In genomic region chr3:132949380-132949790, GRCm38 (mm10) we compare ENCODE assay signal across 8 mouse cellular contexts. TPM values are rescaled to one million over a fixed set of nuclear protein-coding genes. Genes with fewer than 3 reads are reported as not detected.
DNase-seq lines count a peak whose midpoint lies in the region; ATAC-seq and TF ChIP-seq lines count a peak whose summit lies in the region.

No protein-coding gene starts in this region.

- peak overlapping the region; percentile 79 for H3K4me3 ChIP-seq in gastrocnemius, adult 2 months
- H3K4me3 ChIP-seq in embryonic facial prominence, embryonic 15.5 days (replicated peaks), result peak overlapping the region; percentile 70
- H3K4me3 ChIP-seq in hindbrain, embryonic 16.5 days (ENCODE audit: low read length), result peak overlapping the region; percentile 73
- H3K4me3 ChIP-seq in liver, embryonic 12.5 days, result peak overlapping the region; percentile 60

- H3K4me1 ChIP-seq in embryonic facial prominence, embryonic 15.5 days, result peaks cover 18% of the 10 kb centered on the region; the same call in 1 of the 2 replicates
- H3K4me1 ChIP-seq in hindbrain, embryonic 16.5 days (ENCODE audit: control insufficient read depth, insufficient read depth, low read depth, low read length), result peaks cover 11% of the 10 kb centered on the region
- H3K4me1 ChIP-seq in liver, embryonic 12.5 days, result peaks cover 10% of the 10 kb centered on the region

- no peaks in the 10 kb centered on the region for H3K36me3 ChIP-seq in embryonic facial prominence, embryonic 15.5 days
- H3K36me3 ChIP-seq in hindbrain, embryonic 16.5 days (ENCODE audit: control insufficient read depth, insufficient read depth, low read length), result no peaks in the 10 kb centered on the region
- no peaks in the 10 kb centered on the region for H3K36me3 ChIP-seq in liver, embryonic 12.5 days

- no peaks in the 10 kb centered on the region for H3K9me3 ChIP-seq in embryonic facial prominence, embryonic 15.5 days (replicated peaks)
- no peaks in the 10 kb centered on the region for H3K9me3 ChIP-seq in hindbrain, embryonic 16.5 days (ENCODE audit: control insufficient read depth, low read length)
- H3K9me3 ChIP-seq in liver, embryonic 12.5 days (replicated peaks), result no peaks in the 10 kb centered on the region

- H3K27me3 ChIP-seq in embryonic facial prominence, embryonic 15.5 days, result no peaks in the 10 kb centered on the region
- no peaks in the 10 kb centered on the region for H3K27me3 ChIP-seq in hindbrain, embryonic 16.5 days (replicated peaks; ENCODE audit: control insufficient read depth, insufficient read depth, low read length)
- H3K27me3 ChIP-seq in liver, embryonic 12.5 days (replicated peaks), result peaks cover 56% of the 10 kb centered on the region

- peak; percentile 75 for ATAC-seq in embryonic facial prominence, embryonic 15.5 days (ENCODE audit: insufficient number of reproducible peaks, low FRiP score, low TSS enrichment, low read depth)
- peak; percentile 82 for ATAC-seq in hindbrain, embryonic 16.5 days
- peak; percentile 55 for ATAC-seq in liver, embryonic 12.5 days

- 2% methylated on average over 26 of the region's 26 CpGs for WGBS in embryonic facial prominence, embryonic 15.5 days
- WGBS in hindbrain, embryonic 16.5 days, result 0% methylated on average over 21 of the region's 26 CpGs
- WGBS in liver, embryonic 12.5 days (ENCODE audit: insufficient replicate concordance), result 2% methylated on average over 26 of the region's 26 CpGs

- DNase-seq in gastrocnemius, adult 2 months, result peak; percentile 19
- DNase-seq in gastrocnemius, postnatal 14 days, result no peak
- peak; percentile 37 for DNase-seq in ES-CJ7 (ENCODE audit: low read depth, low spot score)
- DNase-seq in neural tube, embryonic 10.5 days (ENCODE audit: extremely low spot score, low spot score), result peak; percentile 60
- DNase-seq in natural killer cell, adult 2 months (ENCODE audit: low spot score in 2 of 2), result no peak

- TF ChIP-seq CTCF in gastrocnemius, adult 2 months (IDR thresholded peaks at IDR 0.05), result no peak

- H3K4me2 ChIP-seq in embryonic facial prominence, embryonic 15.5 days (replicated peaks), result peak overlapping the region; percentile 98
- H3K4me2 ChIP-seq in hindbrain, embryonic 16.5 days (ENCODE audit: low read length), result peak overlapping the region; percentile 72
- H3K4me2 ChIP-seq in liver, embryonic 12.5 days, result peak overlapping the region; percentile 83

- H3K27ac ChIP-seq in gastrocnemius, adult 2 months, result no peak overlapping the region
- H3K27ac ChIP-seq in embryonic facial prominence, embryonic 15.5 days (replicated peaks), result peak overlapping the region; percentile 79; the same call in 1 of the 2 replicates
- H3K27ac ChIP-seq in hindbrain, embryonic 16.5 days (ENCODE audit: low read depth, low read length), result no peak overlapping the region
- H3K27ac ChIP-seq in liver, embryonic 12.5 days, result no peak overlapping the region

- H3K9ac ChIP-seq in embryonic facial prominence, embryonic 15.5 days, result peak overlapping the region; percentile 58
- H3K9ac ChIP-seq in hindbrain, embryonic 16.5 days (ENCODE audit: low read depth, low read length), result peak overlapping the region; percentile 71
- no peak overlapping the region for H3K9ac ChIP-seq in liver, embryonic 12.5 days

- intact Hi-C loops in gastrocnemius, adult 2 months (cut with DNase I), result no loop called here
- intact Hi-C loops in gastrocnemius, postnatal 14 days (cut with DNase I; ENCODE audit: low total_unique reads), result no loop called here

RNA-seq across cellular contexts. Expression of gene Npnt, which starts 0.7 kb away (rescaled TPM):
- 1 to 10 TPM; 4.5 to 7.4 TPM for total RNA-seq in gastrocnemius, adult 2 months (2021)
- total RNA-seq in gastrocnemius, postnatal 14 days (2021), result 10 to 100 TPM in 1 of 2 experiments, 1 to 10 TPM in 1; 9.0 to 12.1 TPM
- polyA plus RNA-seq in embryonic facial prominence, embryonic 15.5 days (2015; fragmentation: Nextera tagmentation; extraction: Ambion mirVana), result 86.3 and 96.9 TPM in 2 replicates
- polyA plus RNA-seq in hindbrain, embryonic 16.5 days (2015; fragmentation: Nextera tagmentation; extraction: Ambion mirVana), result 23.8 and 30.0 TPM in 2 replicates
- 2.7 and 3.3 TPM in 2 replicates for polyA plus RNA-seq in liver, embryonic 12.5 days (2016; fragmentation: Nextera tagmentation; extraction: Ambion mirVana)

Comparison
In these comparisons a context has a peak if more than half of its experiments do, and no peak if none do; other contexts are left out.
1. DNase-seq: peak in gastrocnemius, adult 2 months (single experiment), ES-CJ7 (single experiment) and neural tube, embryonic 10.5 days (single experiment); none in gastrocnemius, postnatal 14 days (single experiment) and natural killer cell, adult 2 months (0 of 2).
2. Peak in every context shown above with its lines, with median percentiles within 50 percentile points of each other: H3K4me3 ChIP-seq, ATAC-seq and H3K4me2 ChIP-seq.